Mouse (Mus musculus) embryo, embryonic 9.5 days (tissue): Measurements from ENCODE around the gene Tmeff1.

ENCODE experiments used
- DNase-seq: peaks from one replicate; pipeline ENCODE4 v3.0.0-alpha.2; 2017; ENCODE audit errors: extremely low spot score

The Tmeff1 gene

GRCm38 (mm10) chr4:48584421-48585240, at the start of gene Tmeff1:
Tmeff1 (plus strand) TSS chr4:48585174.
- DNase-seq: peak; percentile 82

- DNase-seq: no peak
These were observed 48.7 kb upstream of the Tmeff1 start for GRCm38 (mm10) chr4:48536275-48536674.

- no peak for DNase-seq
These were observed 48.0 kb upstream of the Tmeff1 start for GRCm38 (mm10) chr4:48537024-48537423.

DNA sequence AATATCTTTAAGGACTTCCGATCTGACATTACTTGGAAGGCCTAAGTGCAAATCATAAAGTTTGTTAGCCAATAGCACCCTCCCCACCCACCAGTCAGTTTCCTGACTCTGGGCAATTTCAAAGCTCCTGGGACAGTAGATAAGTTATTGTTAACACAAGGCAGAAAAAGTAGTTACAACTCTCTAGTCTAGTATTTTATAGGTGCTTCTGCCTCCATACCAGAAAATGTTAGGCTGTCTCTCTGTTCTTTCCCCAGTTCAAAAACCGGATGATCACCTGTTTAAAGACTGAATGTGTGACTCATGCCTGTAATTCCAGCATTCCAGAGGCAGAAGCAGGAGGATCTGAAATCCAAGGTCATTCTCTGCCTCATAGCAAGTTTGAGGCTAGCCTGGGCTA, 46.4 kb upstream of the Tmeff1 start:
- DNase-seq: no peak

- peak; percentile 84 for DNase-seq
These were observed 45.0 kb upstream of the Tmeff1 start, which contains the start of gene Msantd3 for GRCm38 (mm10) chr4:48539841-48540575. Msantd3 (plus strand) TSS chr4:48539935.

DNA sequence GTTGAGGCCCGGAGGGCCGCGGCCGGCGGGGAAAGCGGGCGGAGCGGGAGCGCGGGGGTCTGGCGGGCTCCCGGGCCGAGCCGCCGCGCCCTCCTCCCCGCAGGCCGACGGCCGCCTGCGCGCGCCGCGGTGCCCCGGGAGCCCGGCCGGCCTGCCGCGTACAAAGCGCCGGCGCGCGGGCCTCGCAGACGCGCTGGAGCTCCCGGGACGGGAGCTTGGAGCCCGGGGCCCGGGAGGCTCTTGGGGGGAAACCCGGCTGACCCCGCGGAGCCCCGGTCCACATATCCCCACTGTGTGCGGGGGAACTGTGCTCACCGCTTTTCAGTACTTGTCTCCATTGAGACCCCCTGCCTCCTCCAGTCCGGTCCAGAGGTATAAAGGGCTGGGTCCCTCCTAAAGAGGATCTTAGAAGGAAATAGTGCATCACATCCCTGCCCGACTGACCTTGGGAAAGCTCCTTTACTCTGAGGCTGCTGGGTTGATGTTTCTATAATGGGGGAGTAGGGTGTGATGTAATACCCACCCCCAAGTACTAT, 44.3 kb upstream of the Tmeff1 start:
- peak; percentile 66 for DNase-seq

- DNase-seq: no peak
These were observed 43.3 kb upstream of the Tmeff1 start for GRCm38 (mm10) chr4:48541526-48542250.

DNA sequence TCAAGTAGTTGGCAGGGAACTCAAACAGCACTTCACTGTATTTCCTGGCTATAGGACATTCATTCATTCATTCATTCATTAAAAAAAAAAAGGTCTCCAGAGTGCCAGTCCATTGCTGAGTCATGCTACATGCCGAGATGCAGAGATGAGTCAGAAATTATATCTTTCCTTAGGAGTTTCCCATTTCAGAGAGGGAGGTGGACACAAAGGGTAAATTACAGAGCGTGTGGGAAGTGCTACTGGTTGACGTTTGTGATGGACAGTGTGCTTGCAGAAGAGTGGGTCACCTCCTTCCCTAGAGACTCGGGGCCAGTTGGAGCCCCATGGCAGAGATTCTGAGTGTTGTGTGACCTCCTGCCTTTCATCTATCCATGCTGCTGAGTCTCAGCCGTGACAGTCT, 42.6 kb upstream of the Tmeff1 start:
- no peak for DNase-seq

DNA sequence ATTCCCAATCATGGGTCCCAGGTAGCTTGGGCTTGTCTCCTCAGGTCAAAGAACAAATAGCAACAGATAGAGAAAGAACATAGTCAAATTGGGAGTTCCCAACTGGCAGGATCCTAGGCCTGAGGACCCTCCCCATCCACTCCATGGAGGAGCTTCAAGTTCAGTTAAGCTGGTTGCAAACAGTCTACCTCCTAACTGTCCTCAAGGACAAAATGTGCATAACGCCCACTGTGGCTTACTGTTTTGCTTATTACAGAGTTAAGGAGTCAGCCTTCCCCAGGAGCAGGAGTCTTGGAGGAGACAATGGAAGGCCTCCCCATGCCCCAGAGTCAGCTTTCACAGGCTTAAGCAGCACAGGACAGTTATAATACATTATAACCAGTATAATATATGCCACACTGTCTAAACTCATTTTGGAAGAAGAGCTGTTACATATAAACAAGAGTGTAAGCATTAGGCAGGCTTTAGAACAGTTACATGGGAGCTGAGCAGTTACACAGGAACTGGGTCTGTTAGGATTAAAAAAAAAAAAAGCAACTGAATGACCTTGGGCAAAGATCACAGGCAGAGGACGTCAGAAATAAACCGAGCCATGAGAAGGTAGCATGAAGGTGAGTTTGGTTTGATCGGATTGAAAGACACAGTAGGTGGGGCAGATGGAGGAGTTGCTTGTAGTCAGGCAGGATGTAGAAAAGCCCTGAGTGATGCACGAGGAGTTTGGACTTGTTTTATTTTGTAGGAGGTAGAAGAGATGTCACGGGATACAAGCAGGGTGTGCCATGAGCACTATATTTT, 41.7 kb upstream of the Tmeff1 start:
- DNase-seq: no peak

- no peak for DNase-seq
These were observed 40.8 kb upstream of the Tmeff1 start for GRCm38 (mm10) chr4:48544141-48544540.

DNA sequence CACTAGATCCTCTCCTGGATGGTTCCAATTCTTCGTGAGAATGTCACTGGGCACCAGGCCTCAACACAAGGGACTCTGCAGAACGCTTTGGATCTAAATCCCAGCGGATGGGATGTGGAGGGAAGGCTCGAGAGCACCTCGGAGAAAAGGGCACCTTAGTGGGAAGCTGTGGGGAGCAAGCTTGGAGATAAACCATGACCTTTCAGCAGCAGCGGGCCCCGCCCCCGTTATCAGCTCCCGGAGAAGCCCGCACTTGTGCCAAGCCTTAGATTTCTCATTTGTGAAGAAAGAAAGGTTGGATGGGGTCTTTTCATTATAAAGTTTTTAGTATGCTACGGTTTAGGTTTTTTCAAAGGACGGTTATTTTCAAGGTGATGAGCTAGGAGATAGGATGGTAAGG, 39.0 kb upstream of the Tmeff1 start:
- DNase-seq: no peak

- DNase-seq: peak; percentile 63
These were observed 38.1 kb upstream of the Tmeff1 start for GRCm38 (mm10) chr4:48546568-48547496.

GRCm38 (mm10) chr4:48548393-48549045, 36.5 kb upstream of the Tmeff1 start:
- peak; percentile 42 for DNase-seq

DNA sequence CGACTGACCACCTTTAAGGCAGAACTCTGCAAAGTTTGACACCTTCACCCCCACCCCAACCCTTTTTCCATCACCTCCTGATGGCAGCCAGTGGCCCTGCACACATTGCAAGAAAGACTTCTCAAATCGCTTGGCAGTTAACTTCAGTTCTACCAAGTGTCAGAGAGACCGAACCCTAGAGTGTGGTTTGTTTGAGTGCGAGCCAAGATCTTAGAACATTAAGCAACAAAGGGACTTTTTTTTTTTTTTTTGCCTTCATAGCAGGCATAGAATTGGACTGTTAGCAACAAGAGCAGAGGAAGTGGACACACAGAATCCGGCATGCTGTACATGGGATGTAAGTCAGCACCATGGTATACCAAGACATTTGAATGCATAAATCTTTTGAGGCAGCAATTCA, 35.3 kb upstream of the Tmeff1 start:
- DNase-seq: no peak

DNA sequence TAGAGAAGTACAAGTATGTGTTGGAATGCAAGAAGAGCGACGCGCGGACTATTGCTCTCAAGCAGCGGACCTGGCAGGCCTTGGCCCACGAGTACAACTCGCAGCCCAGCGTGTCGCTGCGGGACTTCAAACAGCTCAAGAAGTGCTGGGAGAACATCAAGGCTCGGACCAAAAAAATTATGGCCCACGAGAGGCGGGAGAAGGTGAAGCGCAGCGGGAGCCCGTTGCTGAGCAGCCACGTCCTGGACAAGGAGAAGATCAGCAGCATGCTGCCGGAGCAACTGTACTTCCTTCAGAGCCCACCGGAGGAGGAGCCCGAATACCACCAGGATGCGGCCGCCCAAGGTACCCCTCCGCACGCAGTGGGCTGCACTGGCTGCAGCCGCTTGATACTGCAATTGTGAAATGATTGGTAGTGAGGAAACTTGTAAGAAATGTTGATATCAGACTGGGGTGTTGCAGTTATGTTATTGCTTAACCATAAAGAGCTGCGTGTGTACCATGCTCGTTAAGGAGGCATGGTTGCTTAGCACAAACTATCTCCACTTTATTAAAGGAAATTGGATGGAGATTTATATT, 32.4 kb upstream of the Tmeff1 start:
- no peak for DNase-seq

GRCm38 (mm10) chr4:48554132-48554531, 30.8 kb upstream of the Tmeff1 start:
- no peak for DNase-seq

- peak; percentile 49 for DNase-seq
These were observed 29.2 kb upstream of the Tmeff1 start for GRCm38 (mm10) chr4:48555729-48556128.

GRCm38 (mm10) chr4:48559652-48560051, 25.3 kb upstream of the Tmeff1 start:
- DNase-seq: no peak

DNA sequence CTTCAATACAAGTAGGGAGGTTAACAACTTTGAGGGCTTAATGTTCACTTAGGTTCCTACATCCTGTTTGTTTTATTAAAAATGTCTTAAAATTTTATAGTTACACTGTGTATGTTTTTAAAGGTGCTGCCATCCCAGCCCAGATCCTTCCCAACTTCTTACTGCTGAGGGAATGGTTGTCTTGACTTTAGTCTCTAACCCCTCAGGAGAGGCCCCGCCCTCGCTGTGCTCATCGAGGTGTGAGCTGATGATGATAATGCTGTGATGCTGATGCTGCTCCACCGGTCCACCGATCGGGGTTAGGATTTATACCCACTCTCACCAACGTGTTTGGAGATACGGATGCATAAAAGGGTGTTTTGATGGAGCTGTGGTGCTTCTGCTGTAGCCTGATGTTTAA, 23.1 kb upstream of the Tmeff1 start:
- DNase-seq: no peak
